Mouse (Mus musculus) heart, postnatal 4 days (tissue): ENCODE measurements around the gene Gtf3c4. TPM values are rescaled to one million over a fixed set of nuclear protein-coding genes. Genes with fewer than 3 reads are reported as not detected.

Source experiments
- DNase-seq: peaks from one replicate; pipeline ENCODE4 v3.0.0; 2021
- total RNA-seq, 2 experiments: library from RNA; stranded (reverse); gene quantifications; 2 replicates each; pipeline ENCODE4 v1.2.3; 2021

Gtf3c4 gene
- total RNA-seq, 2 experiments from 2014 or later = 23.2 to 26.7 TPM

DNA sequence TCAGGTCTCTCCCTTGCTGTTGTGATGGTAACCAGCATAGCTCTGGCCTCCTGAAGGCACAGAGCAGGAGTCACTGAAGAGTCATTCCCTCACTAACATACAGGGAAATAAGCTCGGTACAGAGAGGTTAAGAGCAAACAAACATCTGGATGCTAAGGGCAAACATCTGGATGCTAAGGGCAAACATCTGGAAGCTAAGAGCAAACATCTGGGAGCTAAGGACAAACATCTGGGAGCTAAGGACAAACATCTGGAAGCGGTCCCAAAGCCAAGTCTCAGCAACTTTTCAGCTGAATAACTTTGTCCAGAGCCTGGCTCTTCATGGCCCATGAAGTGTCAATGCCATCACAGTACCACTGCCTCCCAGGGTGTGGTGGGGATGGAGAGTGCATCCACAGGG lies 40.6 kb downstream of the Gtf3c4 start:
- no peak for DNase-seq

DNA sequence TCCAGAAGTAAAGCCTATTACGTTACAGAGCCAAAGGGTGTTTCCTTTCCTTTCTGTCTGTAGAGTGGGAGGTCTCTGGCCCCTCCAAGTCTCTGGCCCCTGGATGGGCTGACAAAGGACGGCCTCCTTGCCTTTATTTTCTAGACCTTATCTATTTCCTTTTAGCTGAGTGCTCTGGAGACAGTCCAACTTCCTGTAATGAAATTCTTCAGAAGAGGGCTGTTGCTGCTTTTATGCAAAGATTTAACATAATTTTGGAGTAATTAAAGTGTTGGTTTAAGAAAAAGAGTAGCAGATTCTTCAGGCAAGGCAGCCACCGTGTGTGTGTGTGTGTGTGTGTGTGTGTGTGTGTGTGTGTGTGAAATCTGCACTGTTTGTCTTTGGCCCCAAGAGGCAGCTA lies 41.8 kb downstream of the Gtf3c4 start:
- no peak for DNase-seq

DNA sequence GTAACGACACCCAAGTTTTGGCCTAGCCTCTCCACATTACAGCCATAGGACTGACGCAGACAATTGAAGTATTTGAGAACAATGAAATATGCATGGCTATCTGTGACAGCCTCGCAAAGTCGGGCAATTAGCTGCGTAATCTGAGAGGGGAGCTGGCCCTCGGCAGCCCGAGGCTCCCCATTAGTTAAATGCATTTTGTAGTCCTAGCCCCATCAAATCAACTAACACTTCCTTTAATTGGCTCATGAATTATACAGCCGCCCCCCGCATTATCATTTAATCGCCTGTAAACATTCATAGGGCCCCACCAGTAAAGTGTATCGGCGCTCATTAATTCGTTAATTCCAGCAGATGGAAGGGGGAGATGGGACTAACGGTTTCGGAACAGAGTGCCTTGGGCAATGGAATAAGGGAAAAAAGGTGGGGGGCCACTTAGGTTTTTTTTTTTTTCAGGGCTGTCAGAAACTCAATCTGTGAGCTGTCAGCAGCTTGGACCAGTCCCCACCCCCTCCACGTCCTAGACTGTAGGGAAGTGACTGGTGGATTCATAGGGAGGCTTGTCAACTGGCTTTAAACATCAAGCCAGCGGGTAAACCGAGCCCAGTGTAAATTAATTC lies 42.6 kb downstream of the Gtf3c4 start:
- DNase-seq = no peak

DNA sequence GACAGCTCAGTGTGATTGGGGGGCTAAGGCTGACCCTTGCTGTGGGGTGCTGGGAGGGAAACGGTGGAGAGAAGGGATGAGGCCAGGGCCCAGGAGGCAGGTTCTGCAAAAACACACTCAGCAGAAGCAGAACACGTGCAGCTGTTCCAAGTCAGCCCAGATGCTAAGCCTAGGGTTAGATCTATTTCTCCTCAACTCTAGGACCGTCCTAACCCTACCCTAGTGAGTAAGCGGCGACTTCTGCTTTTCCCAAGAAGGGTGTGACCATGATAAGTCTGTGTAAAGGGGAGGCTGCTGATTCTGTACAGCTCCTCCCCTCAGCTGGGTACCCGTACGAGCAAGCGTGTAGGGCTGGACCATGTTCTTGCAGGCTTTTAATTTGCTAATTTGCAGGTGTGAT lies 43.9 kb downstream of the Gtf3c4 start:
- no peak for DNase-seq

DNA sequence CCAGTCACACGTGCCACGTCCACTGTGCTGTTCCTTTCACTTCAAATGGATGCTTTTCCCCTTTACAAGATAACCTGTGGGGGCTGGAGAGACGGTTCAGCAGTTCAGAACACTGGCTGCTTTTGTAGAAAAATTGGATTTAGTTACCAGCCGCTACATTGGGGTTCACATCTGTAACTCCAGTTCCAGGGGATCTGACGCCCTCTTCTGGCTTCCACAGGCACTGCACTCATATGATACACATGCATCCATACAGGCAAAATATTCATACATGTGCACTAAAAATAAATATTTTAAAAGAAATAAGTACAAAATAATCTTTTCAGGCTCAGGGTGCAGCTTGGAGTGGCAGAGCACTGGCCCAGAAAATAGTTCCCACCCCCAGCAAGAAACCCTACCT lies 45.5 kb downstream of the Gtf3c4 start:
- no peak for DNase-seq

DNA sequence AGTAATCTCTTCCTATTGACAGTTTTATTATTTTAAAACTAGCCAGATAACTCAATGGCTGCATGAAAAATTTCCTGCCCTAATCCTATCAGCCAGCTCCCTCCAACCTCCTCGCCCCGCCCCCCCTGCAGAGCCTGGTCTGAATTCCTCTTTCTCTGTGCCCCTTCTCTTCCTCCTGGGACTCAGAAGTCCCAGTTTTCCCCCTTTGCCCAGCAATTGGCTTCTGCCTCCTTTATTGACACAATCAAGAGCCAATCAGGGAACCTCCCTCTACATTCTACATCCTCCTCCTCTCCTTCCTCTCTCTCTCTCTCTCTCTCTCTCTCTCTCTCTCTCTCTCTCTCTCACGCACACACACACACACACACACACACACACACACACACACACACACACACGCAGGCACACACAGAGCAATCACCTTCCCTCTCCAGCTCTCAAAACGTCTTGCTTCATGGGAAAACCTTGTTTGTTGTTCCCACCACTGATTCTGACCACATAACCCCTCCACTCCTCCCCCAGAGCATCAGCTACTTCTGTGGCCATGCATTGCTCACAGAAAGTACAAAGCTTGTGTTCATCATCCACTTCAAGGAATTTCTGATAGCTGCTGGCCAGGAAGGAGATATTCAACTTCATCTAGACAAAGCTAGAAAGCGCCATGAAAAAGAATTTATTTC lies 47.1 kb downstream of the Gtf3c4 start:
- DNase-seq = peak; percentile 40

DNA sequence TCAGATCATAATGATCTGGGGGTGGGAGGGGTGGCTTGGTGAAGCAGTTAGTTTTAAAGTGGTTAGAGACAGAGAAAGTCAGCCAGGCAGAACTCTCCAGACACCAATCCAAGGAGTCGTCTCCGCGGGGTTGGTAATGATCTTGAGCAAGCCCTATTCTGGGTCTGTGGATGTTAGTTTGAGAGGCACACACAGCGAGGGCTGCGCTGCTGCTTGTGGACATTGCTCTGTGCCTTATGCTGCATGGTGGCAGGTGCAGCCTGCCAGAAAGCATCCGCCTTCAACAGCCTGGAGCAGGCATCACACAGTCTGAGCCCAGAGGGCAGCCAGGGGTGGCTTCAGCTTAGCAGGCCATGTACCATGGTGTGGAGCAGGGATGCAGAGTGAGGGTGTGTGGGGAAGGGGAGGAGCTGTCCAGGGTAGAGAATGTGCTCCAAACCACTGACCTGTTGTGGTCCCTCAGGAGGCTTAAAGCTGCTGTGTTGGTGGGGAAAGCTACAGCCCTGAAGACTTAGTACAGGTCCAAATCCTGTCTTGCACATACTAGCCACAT lies 53.0 kb downstream of the Gtf3c4 start:
- no peak for DNase-seq

DNA sequence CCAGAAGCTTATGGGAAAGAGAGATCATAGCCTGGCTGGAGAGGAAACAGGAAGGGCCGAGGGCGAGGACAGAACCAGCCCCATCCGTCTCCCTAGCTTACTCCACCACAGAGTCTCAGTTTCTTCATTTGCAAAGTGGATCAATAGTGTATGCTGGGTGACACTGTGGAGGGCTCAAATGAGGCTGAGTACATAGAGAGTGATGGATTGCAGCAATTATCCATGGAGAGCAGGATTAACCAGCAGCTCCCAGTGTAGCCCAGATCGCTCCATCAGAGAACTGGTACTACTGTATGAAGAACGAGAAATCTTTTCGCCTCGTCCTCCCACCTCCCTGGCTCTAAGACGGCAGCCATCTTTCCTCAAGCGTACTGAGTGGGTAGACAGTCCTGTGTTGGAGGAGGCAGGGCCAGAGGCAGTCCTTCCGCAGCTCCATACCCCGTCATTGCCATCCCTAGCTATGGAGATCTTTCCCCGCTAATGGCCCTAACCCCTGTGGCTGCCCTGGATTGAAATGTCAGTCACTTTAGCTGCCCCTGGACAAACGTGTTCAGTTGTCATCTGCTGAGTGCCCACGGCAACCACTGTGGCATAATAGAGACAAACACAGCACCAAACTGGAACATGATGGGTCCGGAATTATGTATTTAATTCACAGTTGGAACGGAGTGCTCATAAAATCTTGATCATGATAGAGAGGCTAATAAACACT lies 53.6 kb downstream of the Gtf3c4 start:
- DNase-seq = no peak

DNA sequence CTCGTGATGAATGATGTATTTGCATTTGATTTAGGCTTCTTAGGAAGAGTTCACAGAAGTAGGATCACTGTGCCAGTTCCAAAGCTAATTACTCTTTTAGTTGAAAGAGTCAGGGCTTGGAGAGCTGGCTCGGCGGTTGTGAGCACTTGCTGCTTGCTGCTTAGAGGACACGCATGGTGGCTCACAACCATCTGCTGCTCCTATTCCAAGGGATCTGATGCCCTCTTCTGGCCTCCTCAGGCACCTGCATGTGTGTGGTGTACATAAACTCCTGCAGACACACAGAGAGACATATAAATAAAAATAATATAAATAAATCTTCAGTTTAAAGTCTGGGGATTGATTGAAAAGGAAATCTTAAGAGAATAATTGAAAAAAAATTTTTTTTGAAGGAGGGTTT lies 58.9 kb downstream of the Gtf3c4 start:
- DNase-seq = no peak

DNA sequence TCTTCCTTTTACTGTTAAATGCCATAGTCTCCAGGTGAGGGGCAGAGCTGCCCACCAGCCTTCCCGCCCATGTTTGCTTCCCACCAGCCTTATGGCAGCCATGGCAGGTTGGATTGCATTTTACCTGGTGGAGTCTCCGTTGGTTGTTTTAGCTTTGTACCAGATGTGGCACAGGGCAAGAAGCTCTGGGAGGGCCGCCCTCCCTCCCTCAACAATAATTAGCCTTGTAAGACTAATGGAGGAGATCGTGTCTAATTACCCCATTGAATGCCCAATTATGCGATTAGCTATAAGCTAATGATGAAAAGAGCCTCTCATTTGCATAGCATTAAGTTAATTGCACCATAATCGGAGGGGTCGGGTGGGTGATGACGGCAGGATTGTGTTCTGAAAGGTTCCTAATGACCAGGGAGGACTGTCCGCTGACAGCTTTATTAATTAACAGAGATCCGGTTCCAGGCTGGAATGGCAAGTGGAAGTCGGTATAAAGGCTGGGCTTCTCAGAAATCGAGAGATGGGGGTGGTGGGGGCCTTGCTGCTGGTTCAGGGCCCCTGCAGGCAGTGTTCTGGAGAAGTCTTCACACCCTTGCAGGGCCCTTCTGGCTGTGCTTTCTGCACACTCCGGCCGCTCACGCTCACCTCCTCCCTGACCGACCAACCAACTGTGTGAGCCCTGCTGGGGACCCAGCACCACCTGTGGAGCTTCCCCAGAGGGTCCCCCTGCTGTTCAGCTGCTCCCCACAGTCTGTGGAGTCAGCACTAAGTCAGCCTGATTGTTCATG lies 60.0 kb downstream of the Gtf3c4 start:
- no peak for DNase-seq

DNA sequence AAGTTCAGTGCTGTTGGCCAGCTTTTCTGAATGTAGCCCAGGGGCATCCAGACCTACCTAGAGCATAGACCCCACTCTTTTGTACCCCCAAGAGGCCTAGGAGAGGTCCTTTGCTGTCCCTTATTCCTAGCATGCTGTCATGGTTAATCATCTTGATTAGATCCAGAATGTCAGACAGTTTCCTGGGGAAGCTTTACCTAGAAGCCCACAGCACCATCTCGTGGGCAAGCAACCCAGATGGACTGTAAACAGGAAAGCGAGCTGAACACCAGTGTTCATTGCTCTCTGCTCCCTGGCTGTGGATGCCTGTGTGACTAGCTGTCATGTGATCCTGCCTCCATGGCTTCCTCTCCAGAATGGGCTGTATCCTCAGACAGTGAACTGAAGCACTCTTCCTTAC lies 63.4 kb downstream of the Gtf3c4 start:
- DNase-seq = no peak

DNA sequence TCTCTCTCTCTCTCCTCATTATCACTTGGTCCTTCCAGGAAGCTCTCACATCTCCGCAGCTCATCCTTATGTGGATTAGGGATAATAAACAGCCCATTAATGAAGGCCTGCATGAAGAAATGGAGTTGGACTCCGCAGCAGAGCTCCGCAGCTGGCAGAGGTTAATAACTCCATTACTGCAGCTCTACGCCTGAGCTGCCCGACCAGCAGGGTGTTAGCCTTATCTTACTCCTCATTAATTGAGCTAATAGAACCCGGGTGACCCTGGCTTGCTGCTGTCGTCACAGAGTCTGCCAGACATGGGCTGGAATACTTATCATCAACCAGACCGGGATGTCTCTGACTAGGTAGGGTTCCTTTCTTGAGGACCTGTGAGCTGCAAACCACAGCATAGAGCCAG lies 66.1 kb downstream of the Gtf3c4 start:
- no peak for DNase-seq

Other genes with a start within 250 kb of the Gtf3c4 start
- not detected for gene Gfi1b, start 218.4 kb downstream of the Gtf3c4 start, total RNA-seq
- gene Tsc1, start 199.1 kb downstream of the Gtf3c4 start, total RNA-seq = 10 to 100 TPM; 16.4 to 17.5 TPM
- gene Spaca9, start 140.6 kb downstream of the Gtf3c4 start, total RNA-seq = under 1 TPM; 0.59 to 0.71 TPM
- gene Ak8, start 140.2 kb downstream of the Gtf3c4 start, total RNA-seq = not detected
- gene Ddx31, start within 50 bp of the Gtf3c4 start, total RNA-seq = 1 to 10 TPM; 5.5 to 6.1 TPM
- not detected for gene Barhl1, start 76.3 kb upstream of the Gtf3c4 start, total RNA-seq
- under 1 TPM in 1 of 2 experiments, not detected in 1; 0.27 TPM for gene Cfap77, start 214.7 kb upstream of the Gtf3c4 start, total RNA-seq
- gene Ttf1, start 219.9 kb upstream of the Gtf3c4 start, total RNA-seq = 1 to 10 TPM; 6.1 to 6.3 TPM